Mouse (Mus musculus) liver, embryonic 14.5 days (tissue): ENCODE data around the gene Nit2. TPM values are rescaled to one million over a fixed set of nuclear protein-coding genes. Genes with fewer than 3 reads are reported as not detected.

Experiments used
- ATAC-seq: fragments of 200-750 bp; cut with Nextera tagmentation; 2 replicates; pipeline ENCODE4 v1.8.0; 2017; ENCODE audit warnings: moderate number of reproducible peaks, mild to moderate bottlenecking, moderate library complexity; ENCODE audit not compliant: insufficient read depth
- DNase-seq, 3 experiments: peaks; one replicate each; pipeline ENCODE4 v3.0.0-alpha.2; 2012 to 2013; ENCODE audit warnings: low read depth in 3 of 3, low spot score in 3 of 3
- H3K27ac ChIP-seq: fragments of 300-500 bp; sonication (generic); 2 replicates; pipeline ENCODE4 v1.5.1; 2014; ENCODE audit warnings: moderate library complexity, mild to moderate bottlenecking, control low read depth, inconsistent platforms
- H3K27me3 ChIP-seq: fragments of 300-500 bp; sonication (generic); 2 replicates; pipeline ENCODE4 v1.6.1; 2014; ENCODE audit warnings: mild to moderate bottlenecking, low read length, moderate library complexity; ENCODE audit not compliant: control insufficient read depth, insufficient read depth
- H3K36me3 ChIP-seq: fragments of 300-500 bp; sonication (generic); replicated peaks from 2 replicates; pipeline ENCODE4 v1.6.1; 2014; ENCODE audit warnings: low read depth; ENCODE audit not compliant: control insufficient read depth, insufficient read depth
- H3K4me1 ChIP-seq, 2 experiments: fragments of 200-500 bp in 1 of 2; fragments of 300-500 bp in 1 of 2; sonication (generic) in 1 of 2; replicated peaks; 2 replicates each; pipeline ENCODE4 v1.6.1; 2012 to 2014; ENCODE audit warnings: antibody characterized with exemption in 1 of 2, inconsistent platforms in 1 of 2, low read length in 1 of 2; ENCODE audit not compliant: control insufficient read depth in 2 of 2, insufficient read depth in 2 of 2
- H3K4me2 ChIP-seq: fragments of 300-500 bp; sonication (generic); 2 replicates; pipeline ENCODE4 v1.6.1; 2014; ENCODE audit warnings: low read depth, mild to moderate bottlenecking, control low read depth, moderate library complexity
- H3K4me3 ChIP-seq, 2 experiments: fragments of 200-500 bp in 1 of 2; fragments of 300-500 bp in 1 of 2; sonication (generic) in 1 of 2; 2 replicates each; pipeline ENCODE4 v1.5.1; 2012 to 2014; ENCODE audit warnings: low read depth in 2 of 2, low read length in 2 of 2, mild to moderate bottlenecking in 2 of 2, control low read depth in 1 of 2, inconsistent platforms in 1 of 2, moderate library complexity in 1 of 2; ENCODE audit not compliant: insufficient read depth in 1 of 2
- H3K9ac ChIP-seq: fragments of 300-500 bp; sonication (generic); replicated peaks from 2 replicates; pipeline ENCODE4 v1.6.1; 2014; ENCODE audit warnings: mild to moderate bottlenecking, control low read depth, moderate library complexity
- H3K9me3 ChIP-seq: fragments of 300-500 bp; sonication (generic); 2 replicates; pipeline ENCODE4 v1.6.1; 2016; ENCODE audit warnings: low read length, mixed read lengths; ENCODE audit not compliant: control insufficient read depth
- CTCF ChIP-seq: IDR thresholded peaks from 2 replicates; pipeline ENCODE4 v1.5.1; 2016; ENCODE audit warnings: antibody characterized with exemption, low read depth, control low read depth
- EP300 ChIP-seq: IDR thresholded peaks from 2 replicates; pipeline ENCODE4 v1.6.1; 2016; ENCODE audit warnings: antibody characterized with exemption, low read depth
- WGBS: fragments of 180-500 bp; shearing (Covaris S2); extraction: QIAGEN DNeasy Blood & Tissue Kit; methylation state at CpG from one replicate; pipeline ENCODE4 v1.1.7; 2014; ENCODE audit not compliant: insufficient replicate concordance; 5-methylcytosine and 5-hydroxymethylcytosine counted together
- polyA plus RNA-seq, 2 experiments: library from polyadenylated mRNA; depleted of rRNA in 1 of 2; stranded (reverse) in 1 of 2; unstranded in 1 of 2; fragments of >200 nt; fragmentation: Nextera tagmentation in 1 of 2; extraction: Ambion mirVana in 1 of 2; gene quantifications; 2 replicates each; pipeline versions ENCODE4 v1.2.1 to v1.2.3; 2012 to 2014

Nit2 gene
- polyA plus RNA-seq, 2 experiments = 15.6 to 35.0 TPM

GRCm38 (mm10) chr16:57133611-57134010, 33.5 kb downstream of the Nit2 start:
- Histone ChIP-seq H3K27ac (no peak overlapping the region), H3K27me3 (no peaks in the 10 kb centered on the region), H3K4me3 (no peak overlapping the region), H3K9ac (no peak overlapping the region), H3K36me3 (peaks cover 17% of the 10 kb centered on the region), H3K4me1 (peaks cover 0 to 5% of the 10 kb centered on the region in 2 experiments; a peak in 1 of 4 replicates), H3K9me3 (no peaks in the 10 kb centered on the region), H3K4me2 (no peak overlapping the region)
- ATAC-seq = no peak
- TF ChIP-seq CTCF (no peak), EP300 (no peak)
- WGBS = 79% methylated on average over 6 of the region's 6 CpGs
- DNase-seq = no peak

- no peak overlapping the region for H3K4me2 ChIP-seq
- no peak overlapping the region for H3K9ac ChIP-seq
- H3K27ac ChIP-seq = no peak overlapping the region
- no peak for DNase-seq
- H3K9me3 ChIP-seq = no peaks in the 10 kb centered on the region
- TF ChIP-seq EP300 (no peak), CTCF (no peak)
- WGBS = 26% methylated on average over 1 of the region's 1 CpGs
- peaks cover 0 to 5% of the 10 kb centered on the region in 2 experiments; a peak in 1 of 4 replicates for H3K4me1 ChIP-seq
- no peaks in the 10 kb centered on the region for H3K27me3 ChIP-seq
- H3K36me3 ChIP-seq = peaks cover 17% of the 10 kb centered on the region
- ATAC-seq = no peak
- no peak overlapping the region for H3K4me3 ChIP-seq
These were observed 34.8 kb downstream of the Nit2 start for GRCm38 (mm10) chr16:57132326-57132725.

- no peaks in the 10 kb centered on the region for H3K9me3 ChIP-seq
- no peak overlapping the region for H3K27ac ChIP-seq
- H3K27me3 ChIP-seq = no peaks in the 10 kb centered on the region
- no peak overlapping the region for H3K4me2 ChIP-seq
- TF ChIP-seq EP300 (no peak), CTCF (no peak)
- DNase-seq = no peak
- WGBS = 74% methylated on average over 4 of the region's 4 CpGs
- H3K9ac ChIP-seq = no peak overlapping the region
- H3K4me3 ChIP-seq = no peak overlapping the region
- H3K4me1 ChIP-seq = peaks cover 0 to 5% of the 10 kb centered on the region in 2 experiments; a peak in 1 of 4 replicates
- ATAC-seq = no peak
- H3K36me3 ChIP-seq = peaks cover 12% of the 10 kb centered on the region
These were observed 35.6 kb downstream of the Nit2 start for GRCm38 (mm10) chr16:57131544-57131943.

- Histone ChIP-seq H3K4me1 (peaks cover 0 to 8% of the 10 kb centered on the region in 2 experiments; a peak in 1 of 4 replicates), H3K36me3 (peaks cover 7% of the 10 kb centered on the region), H3K27ac (no peak overlapping the region), H3K9ac (no peak overlapping the region), H3K9me3 (no peaks in the 10 kb centered on the region), H3K27me3 (no peaks in the 10 kb centered on the region), H3K4me3 (no peak overlapping the region), H3K4me2 (no peak overlapping the region)
- DNase-seq = no peak
- ATAC-seq = no peak
- 71% methylated on average over 3 of the region's 3 CpGs for WGBS
- TF ChIP-seq EP300 = no peak
- TF ChIP-seq CTCF = no peak
These were observed 36.3 kb downstream of the Nit2 start for GRCm38 (mm10) chr16:57130752-57131400.

- no peaks in the 10 kb centered on the region; the same call in 1 of the 2 replicates for H3K36me3 ChIP-seq
- H3K9ac ChIP-seq = no peak overlapping the region
- ATAC-seq (peak; percentile 6; the same call in 1 of the 2 replicates), DNase-seq (no peak)
- peaks cover 2 to 16% of the 10 kb centered on the region in 2 experiments; a peak in 3 of 4 replicates for H3K4me1 ChIP-seq
- no peak for TF ChIP-seq CTCF
- no peak for TF ChIP-seq EP300
- no peak overlapping the region for H3K27ac ChIP-seq
- H3K9me3 ChIP-seq = no peaks in the 10 kb centered on the region
- no peak overlapping the region for H3K4me3 ChIP-seq
- H3K27me3 ChIP-seq = no peaks in the 10 kb centered on the region
- 0 out of 2 replicates have a peak overlapping the region, but pooled peaks have one; percentile 22 for H3K4me2 ChIP-seq
- 74% methylated on average over 2 of the region's 2 CpGs for WGBS
These were observed 39.3 kb downstream of the Nit2 start for GRCm38 (mm10) chr16:57127825-57128224.
